Mouse (Mus musculus) left cerebral cortex, adult 9 months (tissue): Measurements from ENCODE around the gene Abca9.

Experiments used
- DNase-seq, 2 experiments: peaks; one replicate each; pipeline ENCODE4 v3.0.0; 2022; ENCODE audit warnings: low spot score in 2 of 2

Abca9 gene

GRCm38 (mm10) chr11:110167459-110168251, at the start of gene Abca9:
TSS of gene Abca9 (minus strand) at chr11:110168196.
- DNase-seq, result peak in 1 of 2 experiments; percentile 56

- DNase-seq, result no peak
Measured at GRCm38 (mm10) chr11:110217118-110217517, 49.1 kb upstream of the Abca9 start.

- no peak for DNase-seq
Measured at GRCm38 (mm10) chr11:110203930-110204329, 35.9 kb upstream of the Abca9 start.

- DNase-seq, result no peak
Measured at GRCm38 (mm10) chr11:110198882-110199281, 30.9 kb upstream of the Abca9 start.

- no peak for DNase-seq
Measured at GRCm38 (mm10) chr11:110196561-110197306, 28.7 kb upstream of the Abca9 start.

- DNase-seq, result peak in 1 of 2 experiments; percentile 13
Measured at GRCm38 (mm10) chr11:110195310-110195709, 27.3 kb upstream of the Abca9 start.

- no peak for DNase-seq
Measured at GRCm38 (mm10) chr11:110171212-110171611, 3.2 kb upstream of the Abca9 start.

GRCm38 (mm10) chr11:110165822-110166221, 2.2 kb downstream of the Abca9 start:
- DNase-seq, result no peak

- DNase-seq, result no peak
Measured at GRCm38 (mm10) chr11:110165409-110165808, 2.6 kb downstream of the Abca9 start.

- no peak for DNase-seq
Measured at GRCm38 (mm10) chr11:110157059-110157458, 10.9 kb downstream of the Abca9 start.

- peak in 1 of 2 experiments; percentile 49 for DNase-seq
Measured at GRCm38 (mm10) chr11:110155985-110156384, 12.0 kb downstream of the Abca9 start.

GRCm38 (mm10) chr11:110147640-110148039, 20.4 kb downstream of the Abca9 start:
- no peak for DNase-seq

GRCm38 (mm10) chr11:110145421-110145820, 22.6 kb downstream of the Abca9 start:
- peak in 1 of 2 experiments; percentile 23 for DNase-seq

- no peak for DNase-seq
Measured at GRCm38 (mm10) chr11:110130760-110131159, 37.2 kb downstream of the Abca9 start.

GRCm38 (mm10) chr11:110111137-110111536, 56.9 kb downstream of the Abca9 start:
- peak in 1 of 2 experiments; percentile 17 for DNase-seq

GRCm38 (mm10) chr11:110101437-110101836, 66.6 kb downstream of the Abca9 start:
- DNase-seq, result no peak

GRCm38 (mm10) chr11:110098901-110099300, 69.1 kb downstream of the Abca9 start:
- no peak for DNase-seq

- DNase-seq, result no peak
Measured at GRCm38 (mm10) chr11:110097465-110097864, 70.5 kb downstream of the Abca9 start.

- DNase-seq, result peak in 1 of 2 experiments; percentile 3
Measured at GRCm38 (mm10) chr11:110095858-110096257, 72.1 kb downstream of the Abca9 start, which contains the start of gene Abca8a. TSS of gene Abca8a (minus strand) at chr11:110095978.

GRCm38 (mm10) chr11:110094846-110095380, 73.1 kb downstream of the Abca9 start:
- no peak for DNase-seq

- no peak for DNase-seq
Measured at GRCm38 (mm10) chr11:110094236-110094635, 73.8 kb downstream of the Abca9 start.

- DNase-seq, result no peak
Measured at GRCm38 (mm10) chr11:110091328-110091727, 76.7 kb downstream of the Abca9 start.
